Mouse (Mus musculus) heart, postnatal 0 days (tissue): Measurements from ENCODE around the gene Ggcx.

Experiments
- CTCF ChIP-seq: IDR thresholded peaks from 2 replicates; pipeline ENCODE4 v1.5.1; 2016; ENCODE audit warnings: antibody characterized with exemption, control low read depth, low read depth
- EP300 ChIP-seq: IDR thresholded peaks from 2 replicates; pipeline ENCODE4 v1.6.1; 2016; ENCODE audit warnings: antibody characterized with exemption, low read depth

GRCm38 (mm10) chr6:72373184-72373583, 40.9 kb upstream of the Ggcx start:
- no peak for TF ChIP-seq CTCF
- TF ChIP-seq EP300, result no peak
